Mouse (Mus musculus) cerebellum, adult 2 months (tissue): ENCODE data around the gene Dio1.

Experiments used
- CTCF ChIP-seq: fragments of 200-500 bp; IDR thresholded peaks from 2 replicates; pipeline ENCODE4 v1.5.1; 2011; ENCODE audit warnings: low read depth, mild to moderate bottlenecking, control low read depth, low read length, moderate library complexity, borderline replicate concordance; ENCODE audit not compliant: insufficient read depth
- POLR2A ChIP-seq: fragments of 200-500 bp; IDR thresholded peaks from 2 replicates; pipeline ENCODE4 v1.6.1; 2011; ENCODE audit warnings: low read length, control low read depth, borderline replicate concordance; ENCODE audit not compliant: insufficient read depth

- TF ChIP-seq CTCF (no peak), POLR2A (no peak)
Observed at GRCm38 (mm10) chr4:107278188-107278707, 28.7 kb downstream of the Dio1 start.
